Mouse (Mus musculus) embryonic facial prominence, embryonic 15.5 days (tissue): Measurements from ENCODE around the gene Tm9sf1. TPM values are rescaled to one million over a fixed set of nuclear protein-coding genes. Genes with fewer than 3 reads are reported as not detected.

Source experiments
- ATAC-seq: fragments of 200-750 bp; cut with Nextera tagmentation; 2 replicates; pipeline ENCODE4 v1.8.0; 2017; ENCODE audit warnings: low read depth, moderate TSS enrichment; ENCODE audit not compliant: insufficient number of reproducible peaks, low FRiP score, low TSS enrichment
- H3K27ac ChIP-seq: fragments of 300-500 bp; sonication (generic); replicated peaks from 2 replicates; pipeline ENCODE4 v1.5.1; 2015; ENCODE audit warnings: mild to moderate bottlenecking, inconsistent platforms
- H3K27me3 ChIP-seq: fragments of 300-500 bp; sonication (generic); 2 replicates; pipeline ENCODE4 v1.6.1; 2015; ENCODE audit warnings: inconsistent platforms
- H3K36me3 ChIP-seq: fragments of 300-500 bp; sonication (generic); 2 replicates; pipeline ENCODE4 v1.6.1; 2015; ENCODE audit warnings: mild to moderate bottlenecking, inconsistent platforms
- H3K4me1 ChIP-seq: fragments of 300-500 bp; sonication (generic); 2 replicates; pipeline ENCODE4 v1.6.1; 2015; ENCODE audit warnings: inconsistent platforms
- H3K4me2 ChIP-seq: fragments of 300-500 bp; sonication (generic); replicated peaks from 2 replicates; pipeline ENCODE4 v1.6.1; 2015; ENCODE audit warnings: mild to moderate bottlenecking, inconsistent platforms
- H3K4me3 ChIP-seq: fragments of 300-500 bp; sonication (generic); replicated peaks from 2 replicates; pipeline ENCODE4 v1.5.1; 2015; ENCODE audit warnings: mild to moderate bottlenecking, inconsistent platforms
- H3K9ac ChIP-seq: fragments of 300-500 bp; sonication (generic); 2 replicates; pipeline ENCODE4 v1.6.1; 2015; ENCODE audit warnings: inconsistent platforms
- H3K9me3 ChIP-seq: fragments of 300-500 bp; sonication (generic); replicated peaks from 2 replicates; pipeline ENCODE4 v1.6.1; 2016; ENCODE audit warnings: inconsistent platforms
- WGBS: fragments of 180-500 bp; shearing (Covaris S2); methylation state at CpG from one replicate; pipeline ENCODE4 v1.1.7; 2015; 5-methylcytosine and 5-hydroxymethylcytosine counted together
- polyA plus RNA-seq: library from polyadenylated mRNA; unstranded; fragments of >200 nt; fragmentation: Nextera tagmentation; extraction: Ambion mirVana; gene quantifications from 2 replicates; pipeline ENCODE4 v1.2.1, GENCODE M21; 2015

Gene Tm9sf1
- polyA plus RNA-seq, 1 experiment from 2014 or later = 114 TPM

GRCm38 (mm10) chr14:55629312-55629711, 14.3 kb downstream of the Tm9sf1 start:
- ATAC-seq = no peak
- 41% methylated on average over 5 of the region's 5 CpGs for WGBS
- no peaks in the 10 kb centered on the region for H3K27me3 ChIP-seq
- H3K4me2 ChIP-seq = no peak overlapping the region
- H3K4me1 ChIP-seq = peaks cover 11% of the 10 kb centered on the region
- peaks cover 97% of the 10 kb centered on the region for H3K36me3 ChIP-seq
- no peak overlapping the region for H3K9ac ChIP-seq
- no peaks in the 10 kb centered on the region for H3K9me3 ChIP-seq
- no peak overlapping the region for H3K27ac ChIP-seq
- H3K4me3 ChIP-seq = no peak overlapping the region

- no peak overlapping the region for H3K4me3 ChIP-seq
- H3K4me2 ChIP-seq = no peak overlapping the region
- H3K27ac ChIP-seq = no peak overlapping the region
- 0 out of 2 replicates have a peak, but pooled peaks cover 4% of the 10 kb centered on the region for H3K4me1 ChIP-seq
- 91% methylated on average over 27 of the region's 27 CpGs for WGBS
- H3K9ac ChIP-seq = no peak overlapping the region
- H3K36me3 ChIP-seq = peaks cover 87% of the 10 kb centered on the region
- ATAC-seq = no peak
- H3K27me3 ChIP-seq = no peaks in the 10 kb centered on the region
- H3K9me3 ChIP-seq = no peaks in the 10 kb centered on the region
Measured at GRCm38 (mm10) chr14:55628077-55628827, 15.4 kb downstream of the Tm9sf1 start.

- Histone ChIP-seq H3K9me3 (no peaks in the 10 kb centered on the region), H3K36me3 (no peaks in the 10 kb centered on the region), H3K27me3 (no peaks in the 10 kb centered on the region), H3K9ac (no peak overlapping the region), H3K4me2 (peak overlapping the region; percentile 22), H3K27ac (no peak overlapping the region), H3K4me3 (no peak overlapping the region), H3K4me1 (no peaks in the 10 kb centered on the region)
- ATAC-seq = no peak
- 42% methylated on average over 22 of the region's 22 CpGs for WGBS
Measured at GRCm38 (mm10) chr14:55618486-55619195, 25.0 kb downstream of the Tm9sf1 start.

- H3K9ac ChIP-seq = no peak within 1 kb of the TSS
Measured at GRCm38 (mm10) chr14:55617822-55618221, 25.8 kb downstream of the Tm9sf1 start, which contains the start of gene Rec8. Gene Rec8 (plus strand): TSS chr14:55618037.

GRCm38 (mm10) chr14:55616844-55617243, 26.8 kb downstream of the Tm9sf1 start:
- Histone ChIP-seq H3K9me3 (no peaks in the 10 kb centered on the region), H3K36me3 (no peaks in the 10 kb centered on the region), H3K4me1 (no peaks in the 10 kb centered on the region), H3K27me3 (no peaks in the 10 kb centered on the region), H3K4me3 (no peak overlapping the region), H3K9ac (no peak overlapping the region), H3K27ac (no peak overlapping the region), H3K4me2 (no peak overlapping the region)
- 83% methylated on average over 2 of the region's 2 CpGs for WGBS
- no peak for ATAC-seq

More at GRCm38 (mm10) chr14:55617822-55618221, 25.8 kb downstream of the Tm9sf1 start, which contains the start of gene Rec8:
- no peaks in the 10 kb centered on the region for H3K9me3 ChIP-seq
- WGBS = 25% methylated on average over 21 of the region's 21 CpGs
- no peaks in the 10 kb centered on the region for H3K36me3 ChIP-seq
- H3K4me1 ChIP-seq = no peaks in the 10 kb centered on the region
- H3K27me3 ChIP-seq = no peaks in the 10 kb centered on the region
- H3K27ac ChIP-seq = no peak within 1 kb of the TSS
- peak; percentile 70; the same call in 1 of the 2 replicates for ATAC-seq
- H3K4me3 ChIP-seq = no peak within 1 kb of the TSS
- peak within 1 kb of the TSS; percentile 22 for H3K4me2 ChIP-seq

GRCm38 (mm10) chr14:55615876-55616275, 27.7 kb downstream of the Tm9sf1 start:
- 30% methylated on average over 2 of the region's 2 CpGs for WGBS
- Histone ChIP-seq H3K4me2 (no peak overlapping the region), H3K9ac (no peak overlapping the region)

GRCm38 (mm10) chr14:55614565-55615178, 28.9 kb downstream of the Tm9sf1 start:
- H3K27ac ChIP-seq = no peak overlapping the region
- no peak overlapping the region for H3K4me2 ChIP-seq
- peaks cover 5% of the 10 kb centered on the region; the same call in 1 of the 2 replicates for H3K36me3 ChIP-seq
- H3K4me1 ChIP-seq = no peaks in the 10 kb centered on the region
- H3K9me3 ChIP-seq = no peaks in the 10 kb centered on the region
- no peak overlapping the region for H3K9ac ChIP-seq
- H3K4me3 ChIP-seq = no peak overlapping the region
- H3K27me3 ChIP-seq = no peaks in the 10 kb centered on the region
- ATAC-seq = no peak
- 75% methylated on average over 7 of the region's 7 CpGs for WGBS

More at GRCm38 (mm10) chr14:55615876-55616275, 27.7 kb downstream of the Tm9sf1 start:
- H3K27ac ChIP-seq = no peak overlapping the region
- no peaks in the 10 kb centered on the region for H3K4me1 ChIP-seq
- no peaks in the 10 kb centered on the region for H3K27me3 ChIP-seq
- H3K9me3 ChIP-seq = no peaks in the 10 kb centered on the region
- no peak for ATAC-seq
- H3K4me3 ChIP-seq = no peak overlapping the region
- H3K36me3 ChIP-seq = no peaks in the 10 kb centered on the region

- 62% methylated on average over 6 of the region's 6 CpGs for WGBS
- ATAC-seq = no peak
Measured at GRCm38 (mm10) chr14:55613346-55613745, 30.3 kb downstream of the Tm9sf1 start.

GRCm38 (mm10) chr14:55608339-55608738, 35.3 kb downstream of the Tm9sf1 start:
- Histone ChIP-seq H3K9ac (no peak overlapping the region), H3K27me3 (no peaks in the 10 kb centered on the region), H3K4me1 (peaks cover 17% of the 10 kb centered on the region), H3K9me3 (no peaks in the 10 kb centered on the region), H3K4me3 (no peak overlapping the region), H3K27ac (no peak overlapping the region), H3K4me2 (no peak overlapping the region), H3K36me3 (peaks cover 45% of the 10 kb centered on the region)
- ATAC-seq = no peak
- WGBS = 91% methylated on average over 6 of the region's 6 CpGs

More at GRCm38 (mm10) chr14:55613346-55613745, 30.3 kb downstream of the Tm9sf1 start:
- Histone ChIP-seq H3K36me3 (peaks cover 17% of the 10 kb centered on the region), H3K9me3 (no peaks in the 10 kb centered on the region), H3K27me3 (no peaks in the 10 kb centered on the region), H3K9ac (no peak overlapping the region), H3K27ac (no peak overlapping the region), H3K4me2 (no peak overlapping the region), H3K4me1 (no peaks in the 10 kb centered on the region), H3K4me3 (no peak overlapping the region)

GRCm38 (mm10) chr14:55605743-55606459, 37.7 kb downstream of the Tm9sf1 start:
- H3K4me2 ChIP-seq = no peak overlapping the region
- no peak overlapping the region for H3K4me3 ChIP-seq
- H3K4me1 ChIP-seq = peaks cover 19% of the 10 kb centered on the region
- H3K27ac ChIP-seq = no peak overlapping the region
- 89% methylated on average over 16 of the region's 16 CpGs for WGBS
- ATAC-seq = no peak
- no peaks in the 10 kb centered on the region for H3K9me3 ChIP-seq
- no peak overlapping the region for H3K9ac ChIP-seq
- no peaks in the 10 kb centered on the region for H3K27me3 ChIP-seq
- peaks cover 66% of the 10 kb centered on the region for H3K36me3 ChIP-seq
